Mouse (Mus musculus) liver, embryonic 13.5 days (tissue): ENCODE data around the gene Tor2a. TPM values are rescaled to one million over a fixed set of nuclear protein-coding genes. Genes with fewer than 3 reads are reported as not detected.
A peak's percentile ranks its signal among the peaks of the same experiment; 100 is the strongest.

Source experiments
- ATAC-seq: fragments of 200-750 bp; cut with Nextera tagmentation; 2 replicates; pipeline ENCODE4 v1.8.0; 2017; ENCODE audit warnings: low read depth, mild to moderate bottlenecking, moderate number of reproducible peaks, moderate library complexity
- DNase-seq: peaks from one replicate; pipeline ENCODE4 v3.0.0; 2022
- H3K27ac ChIP-seq: fragments of 300-500 bp; sonication (generic); 2 replicates; pipeline ENCODE4 v1.5.1; 2015; ENCODE audit warnings: moderate library complexity, mild to moderate bottlenecking, inconsistent platforms
- H3K27me3 ChIP-seq: fragments of 300-500 bp; sonication (generic); 2 replicates; pipeline ENCODE4 v1.6.1; 2015; ENCODE audit warnings: mild to moderate bottlenecking, inconsistent platforms
- H3K36me3 ChIP-seq: fragments of 300-500 bp; sonication (generic); 2 replicates; pipeline ENCODE4 v1.6.1; 2015; ENCODE audit warnings: mild to moderate bottlenecking, inconsistent platforms
- H3K4me1 ChIP-seq: fragments of 300-500 bp; sonication (generic); replicated peaks from 2 replicates; pipeline ENCODE4 v1.6.1; 2015; ENCODE audit warnings: inconsistent platforms
- H3K4me2 ChIP-seq: fragments of 300-500 bp; sonication (generic); 2 replicates; pipeline ENCODE4 v1.6.1; 2015; ENCODE audit warnings: inconsistent platforms, mild to moderate bottlenecking, moderate library complexity
- H3K4me3 ChIP-seq: fragments of 300-500 bp; sonication (generic); replicated peaks from 2 replicates; pipeline ENCODE4 v1.5.1; 2015; ENCODE audit warnings: mild to moderate bottlenecking, inconsistent platforms
- H3K9ac ChIP-seq: fragments of 300-500 bp; sonication (generic); 2 replicates; pipeline ENCODE4 v1.6.1; 2015; ENCODE audit warnings: mild to moderate bottlenecking, inconsistent platforms
- H3K9me3 ChIP-seq: fragments of 300-500 bp; sonication (generic); replicated peaks from 2 replicates; pipeline ENCODE4 v1.6.1; 2016; ENCODE audit warnings: inconsistent platforms
- WGBS: fragments of 180-500 bp; shearing (Covaris S2); methylation state at CpG from one replicate; pipeline ENCODE4 v1.1.7; 2015; ENCODE audit not compliant: insufficient replicate concordance; 5-methylcytosine and 5-hydroxymethylcytosine counted together
- polyA plus RNA-seq: library from polyadenylated mRNA; unstranded; fragments of >200 nt; fragmentation: Nextera tagmentation; extraction: Ambion mirVana; gene quantifications from 2 replicates; pipeline ENCODE4 v1.2.1, GENCODE M21; 2015

Tor2a gene
- polyA plus RNA-seq, 1 experiment from 2014 or later, result 30.1 TPM

DNA sequence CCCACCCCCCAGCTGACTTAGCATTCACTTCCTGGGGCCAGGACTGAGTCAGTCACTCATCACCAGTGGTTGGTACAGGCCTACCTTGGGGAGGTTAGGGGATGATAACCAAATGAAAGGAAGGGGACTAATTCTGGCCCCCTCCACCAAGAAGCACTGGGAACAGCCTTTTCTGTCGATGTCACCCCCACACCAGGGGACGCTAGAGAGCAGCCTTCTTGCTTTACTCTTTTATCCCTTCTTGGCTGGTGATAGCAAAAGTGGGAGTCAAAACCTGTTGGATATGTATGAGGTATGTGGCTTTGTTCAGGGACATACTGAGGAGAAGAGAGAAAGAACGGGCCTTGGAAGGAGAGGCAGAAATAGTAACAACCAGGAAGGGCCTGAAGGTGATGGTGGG, 6.3 kb downstream of the Tor2a start:
- no peaks in the 10 kb centered on the region for H3K9me3 ChIP-seq
- peaks cover 28% of the 10 kb centered on the region for H3K36me3 ChIP-seq
- ATAC-seq (no peak), DNase-seq (no peak)
- H3K4me1 ChIP-seq, result peaks cover 25% of the 10 kb centered on the region
- H3K27ac ChIP-seq, result no peak overlapping the region
- H3K4me3 ChIP-seq, result no peak overlapping the region
- H3K9ac ChIP-seq, result no peak overlapping the region
- 66% methylated on average over 3 of the region's 3 CpGs for WGBS
- no peak overlapping the region for H3K4me2 ChIP-seq
- no peaks in the 10 kb centered on the region for H3K27me3 ChIP-seq

DNA sequence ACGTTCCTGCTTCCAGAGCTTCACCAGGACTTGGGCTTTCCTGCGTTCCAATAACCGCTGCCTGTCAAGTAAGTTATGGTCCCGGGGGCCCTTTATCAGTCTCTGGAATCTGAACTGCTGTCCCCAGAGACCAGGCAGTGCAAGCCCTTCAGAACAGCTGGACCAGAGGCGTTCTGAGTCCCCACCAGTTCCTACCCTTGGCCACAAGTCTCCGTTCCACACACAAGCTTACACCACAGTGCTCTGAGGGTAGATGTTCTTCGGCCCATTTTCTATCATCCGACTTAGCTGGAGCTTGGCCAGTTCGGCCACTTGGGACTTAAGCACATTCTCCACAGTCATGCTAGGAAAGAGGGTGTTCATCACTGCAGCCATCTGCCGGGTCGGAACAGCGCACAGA, 10.2 kb downstream of the Tor2a start:
- H3K4me2 ChIP-seq, result no peak overlapping the region
- no peak overlapping the region for H3K9ac ChIP-seq
- 65% methylated on average over 12 of the region's 12 CpGs for WGBS
- ATAC-seq, result no peak
- no peak for DNase-seq
- no peaks in the 10 kb centered on the region for H3K9me3 ChIP-seq
- H3K4me1 ChIP-seq, result peaks cover 46% of the 10 kb centered on the region
- no peaks in the 10 kb centered on the region for H3K27me3 ChIP-seq
- peaks cover 5% of the 10 kb centered on the region for H3K36me3 ChIP-seq
- no peak overlapping the region for H3K4me3 ChIP-seq
- H3K27ac ChIP-seq, result no peak overlapping the region

DNA sequence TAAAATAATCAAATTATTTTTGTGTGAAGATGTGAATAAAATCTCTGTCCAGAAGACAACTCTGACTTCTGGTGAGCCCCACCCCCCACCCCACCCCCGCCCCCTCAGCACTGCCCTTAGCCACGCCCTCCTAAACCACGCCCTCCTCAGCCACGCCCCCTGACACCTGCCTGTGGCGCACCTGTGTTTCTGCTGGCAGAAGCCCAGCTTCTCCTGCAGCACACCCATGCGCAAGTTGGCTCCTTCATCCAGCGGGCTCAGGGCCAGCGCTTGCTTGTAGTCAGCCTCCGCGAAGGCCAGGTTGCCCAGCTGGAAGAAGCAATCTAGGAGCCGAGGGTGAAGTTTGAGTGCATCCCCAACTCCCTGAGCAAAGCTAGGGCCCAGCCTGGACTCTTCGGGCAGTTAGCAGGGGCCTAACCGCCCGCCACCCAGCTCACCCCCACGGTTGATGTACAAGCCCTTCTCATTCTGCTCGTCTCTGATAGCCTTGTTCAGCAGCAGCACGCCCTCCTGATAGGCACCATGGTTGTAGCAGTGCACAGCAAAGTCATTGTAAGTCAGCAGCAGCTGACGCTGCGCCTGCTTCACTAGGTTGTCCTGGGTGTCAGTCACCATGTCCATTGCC, 11.7 kb downstream of the Tor2a start:
- ATAC-seq (peak; percentile 85), DNase-seq (peak; percentile 52)
- Histone ChIP-seq H3K4me2 (peak overlapping the region; percentile 32), H3K9me3 (no peaks in the 10 kb centered on the region), H3K36me3 (no peaks in the 10 kb centered on the region), H3K27ac (peak overlapping the region; percentile 70), H3K27me3 (no peaks in the 10 kb centered on the region), H3K4me3 (no peak overlapping the region), H3K4me1 (peaks cover 52% of the 10 kb centered on the region), H3K9ac (no peak overlapping the region)
- WGBS, result 38% methylated on average over 19 of the region's 19 CpGs

DNA sequence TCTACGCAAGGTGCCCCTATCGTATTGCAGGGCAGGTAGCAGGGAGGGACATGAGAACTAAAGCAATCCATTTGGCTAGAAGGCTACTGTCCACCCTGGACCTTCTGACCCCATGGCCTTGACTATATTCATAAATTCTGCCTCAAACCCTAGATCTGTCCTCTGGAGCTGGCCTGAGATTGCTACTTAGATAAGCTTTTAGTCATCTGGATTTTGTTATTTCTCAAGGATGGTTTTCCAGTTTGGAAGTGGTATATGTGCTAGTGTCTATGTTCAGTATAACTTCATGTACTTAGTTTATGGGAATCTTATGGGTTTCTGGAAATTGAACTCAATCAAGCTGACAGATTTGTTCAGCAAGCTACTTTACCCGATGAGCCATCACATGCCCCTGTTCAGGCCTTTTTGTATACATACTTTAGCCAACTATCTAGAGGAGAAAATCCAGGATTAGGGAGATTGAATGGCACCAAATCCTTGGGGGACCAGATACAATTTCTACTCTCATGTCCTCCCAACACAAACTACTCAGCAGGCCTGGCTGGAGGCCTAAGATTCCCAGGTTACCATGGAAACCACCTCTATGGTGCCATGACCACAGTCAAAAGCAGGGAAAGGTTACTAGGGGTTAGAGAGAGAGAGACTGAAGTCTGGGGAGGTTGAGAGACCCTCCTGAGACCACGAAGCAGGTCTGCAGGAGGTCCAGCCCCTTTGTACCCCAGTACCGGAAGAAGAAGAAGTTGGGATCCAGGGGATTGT, 12.5 kb downstream of the Tor2a start:
- no peaks in the 10 kb centered on the region for H3K27me3 ChIP-seq
- H3K4me2 ChIP-seq, result peak overlapping the region; percentile 32; the same call in 1 of the 2 replicates
- no peaks in the 10 kb centered on the region for H3K36me3 ChIP-seq
- no peaks in the 10 kb centered on the region for H3K9me3 ChIP-seq
- 0 out of 2 replicates have a peak overlapping the region, but pooled peaks have one; percentile 70 for H3K27ac ChIP-seq
- DNase-seq, result no peak
- H3K4me3 ChIP-seq, result no peak overlapping the region
- no peak for ATAC-seq
- no peak overlapping the region for H3K9ac ChIP-seq
- 76% methylated on average over 5 of the region's 5 CpGs for WGBS
- peaks cover 52% of the 10 kb centered on the region for H3K4me1 ChIP-seq

DNA sequence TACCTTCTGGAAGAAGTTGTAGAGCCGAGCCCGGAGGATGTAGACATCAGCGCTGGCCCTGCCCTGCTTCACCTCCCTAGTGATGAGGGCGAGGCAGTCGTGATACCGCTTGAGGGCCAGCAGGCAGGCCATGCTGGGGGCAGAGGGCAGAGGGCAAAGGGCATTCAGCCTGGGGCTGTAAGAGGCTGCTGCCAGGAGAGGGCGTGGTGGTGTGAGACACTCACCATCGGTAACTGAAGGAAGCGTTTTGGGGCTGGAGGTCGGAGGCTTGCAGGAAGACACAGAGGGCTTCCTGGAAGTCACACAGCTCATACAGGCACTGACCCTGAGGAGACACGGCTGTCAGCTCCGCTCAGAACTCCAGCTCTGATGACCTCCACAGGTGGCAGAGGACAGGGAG, 14.9 kb downstream of the Tor2a start:
- H3K4me3 ChIP-seq, result no peak overlapping the region
- H3K36me3 ChIP-seq, result no peaks in the 10 kb centered on the region
- H3K9ac ChIP-seq, result no peak overlapping the region
- H3K27me3 ChIP-seq, result no peaks in the 10 kb centered on the region
- DNase-seq, result no peak
- no peaks in the 10 kb centered on the region for H3K9me3 ChIP-seq
- peaks cover 66% of the 10 kb centered on the region for H3K4me1 ChIP-seq
- WGBS, result 21% methylated on average over 12 of the region's 12 CpGs
- no peak overlapping the region for H3K4me2 ChIP-seq
- H3K27ac ChIP-seq, result no peak overlapping the region
- no peak for ATAC-seq

DNA sequence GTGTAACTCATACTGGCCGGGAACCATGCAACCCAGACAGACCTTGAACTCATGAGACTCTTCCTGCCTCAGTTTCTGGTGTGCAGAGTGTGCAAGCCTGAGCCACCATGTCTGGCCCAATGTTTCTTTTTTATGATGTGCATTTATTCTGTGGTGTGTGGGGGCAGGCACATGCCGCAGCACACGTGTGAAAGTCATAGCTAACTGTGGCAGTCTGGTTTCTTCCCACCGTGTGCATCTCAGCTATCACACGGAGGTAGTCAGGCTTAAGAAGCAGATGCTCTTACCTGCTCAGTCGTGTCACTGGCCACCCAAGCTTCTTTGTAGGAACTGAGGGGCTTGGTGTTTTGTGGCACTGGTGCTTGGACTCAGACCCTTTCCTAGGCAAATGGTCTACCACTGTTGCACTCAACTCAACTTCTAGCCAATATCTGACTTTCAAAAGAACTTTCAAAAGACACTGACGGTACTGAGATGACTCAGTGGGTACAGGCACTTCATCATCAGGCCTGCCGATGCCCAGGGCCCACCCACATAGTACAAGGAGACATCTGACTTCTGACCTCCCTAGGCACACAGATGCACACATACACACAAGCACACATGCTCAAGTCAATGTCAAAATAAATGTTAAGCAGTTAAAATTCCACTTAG, 15.7 kb downstream of the Tor2a start:
- Histone ChIP-seq H3K27ac (no peak overlapping the region), H3K9ac (no peak overlapping the region), H3K27me3 (no peaks in the 10 kb centered on the region), H3K4me1 (peaks cover 57% of the 10 kb centered on the region), H3K4me3 (no peak overlapping the region), H3K36me3 (no peaks in the 10 kb centered on the region), H3K9me3 (no peaks in the 10 kb centered on the region), H3K4me2 (no peak overlapping the region)
- no peak for DNase-seq
- no peak for ATAC-seq
- 70% methylated on average over 8 of the region's 8 CpGs for WGBS

DNA sequence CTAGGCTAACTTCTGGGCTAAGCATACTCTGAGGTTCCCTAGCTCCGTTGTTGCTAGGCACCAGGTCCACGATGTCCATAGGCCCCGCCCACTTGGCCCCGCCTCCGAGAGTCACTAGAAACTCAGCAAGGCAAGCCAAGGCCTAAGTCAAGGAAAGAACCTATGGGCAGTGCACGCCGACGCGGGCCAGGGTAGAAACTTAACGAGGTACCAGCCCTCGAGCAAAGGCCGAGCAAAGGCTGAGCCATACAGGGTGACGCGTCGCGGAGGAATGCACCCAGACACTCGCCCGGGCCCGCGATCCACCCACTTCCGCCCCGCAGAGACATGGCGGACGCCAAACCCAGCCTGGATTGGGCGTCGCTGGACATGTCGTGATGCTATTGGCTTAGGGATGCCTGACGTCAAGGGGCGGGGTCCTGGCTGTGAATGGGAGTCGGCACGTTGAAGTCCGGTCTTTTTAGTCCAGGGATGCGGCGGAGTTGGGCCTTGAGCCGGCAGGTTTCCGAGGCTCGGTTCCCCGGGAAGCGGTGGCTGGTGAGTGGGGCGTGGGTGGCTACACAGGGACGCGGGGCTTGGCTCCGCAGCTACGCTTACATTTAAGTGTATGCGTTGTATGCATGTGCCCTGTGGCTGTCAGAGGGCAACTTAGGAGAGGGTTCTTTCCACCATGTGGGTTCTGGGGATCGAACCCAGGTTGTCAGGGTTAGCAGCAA, 18.5 kb downstream of the Tor2a start, which contains the start of the genes Ttc16 and Ptrh1:
Ttc16 (minus strand) TSS at position 275 of the 716 bp plus-strand sequence.
Ptrh1 (plus strand) TSS at position 428 of the 716 bp plus-strand sequence.
- no peak within 1 kb of the TSS; the same call in 1 of the 2 replicates for H3K27ac ChIP-seq
- DNase-seq (peak; percentile 95), ATAC-seq (peak; percentile 95)
- H3K9ac ChIP-seq, result peak within 1 kb of the TSS; percentile 63
- peak within 1 kb of the TSS; percentile 64 for H3K4me3 ChIP-seq
- H3K36me3 ChIP-seq, result no peaks in the 10 kb centered on the region
- H3K4me2 ChIP-seq, result peak within 1 kb of the TSS; percentile 91
- H3K4me1 ChIP-seq, result peaks cover 38% of the 10 kb centered on the region
- H3K9me3 ChIP-seq, result no peaks in the 10 kb centered on the region
- WGBS, result under 1% methylated on average over 46 of the region's 46 CpGs
- H3K27me3 ChIP-seq, result no peaks in the 10 kb centered on the region

DNA sequence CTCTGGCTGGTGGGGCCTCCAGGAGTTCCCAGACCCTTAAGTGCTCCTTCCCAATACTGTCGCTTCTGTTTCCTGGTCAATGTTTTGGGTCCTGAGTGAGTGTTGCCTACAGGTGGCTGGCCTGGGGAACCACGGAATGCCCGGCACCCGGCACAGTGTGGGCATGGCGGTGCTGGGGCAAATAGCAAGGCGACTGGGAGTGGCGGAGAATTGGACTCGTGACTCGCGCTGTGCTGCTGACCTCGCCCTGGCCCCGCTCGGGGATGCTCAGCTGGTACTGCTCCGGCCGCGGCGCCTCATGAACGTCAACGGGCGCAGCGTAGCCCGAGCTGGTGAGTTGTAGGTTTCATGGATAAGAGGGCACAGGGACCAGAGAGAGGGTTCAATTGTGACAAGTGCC, 19.2 kb downstream of the Tor2a start:
- DNase-seq (no peak), ATAC-seq (no peak)
- 33% methylated on average over 22 of the region's 22 CpGs for WGBS
- H3K4me3 ChIP-seq, result peak overlapping the region; percentile 64
- no peaks in the 10 kb centered on the region for H3K9me3 ChIP-seq
- no peak overlapping the region for H3K27ac ChIP-seq
- peak overlapping the region; percentile 91 for H3K4me2 ChIP-seq
- no peaks in the 10 kb centered on the region for H3K36me3 ChIP-seq
- no peaks in the 10 kb centered on the region for H3K27me3 ChIP-seq
- peak overlapping the region; percentile 63 for H3K9ac ChIP-seq
- peaks cover 34% of the 10 kb centered on the region for H3K4me1 ChIP-seq

DNA sequence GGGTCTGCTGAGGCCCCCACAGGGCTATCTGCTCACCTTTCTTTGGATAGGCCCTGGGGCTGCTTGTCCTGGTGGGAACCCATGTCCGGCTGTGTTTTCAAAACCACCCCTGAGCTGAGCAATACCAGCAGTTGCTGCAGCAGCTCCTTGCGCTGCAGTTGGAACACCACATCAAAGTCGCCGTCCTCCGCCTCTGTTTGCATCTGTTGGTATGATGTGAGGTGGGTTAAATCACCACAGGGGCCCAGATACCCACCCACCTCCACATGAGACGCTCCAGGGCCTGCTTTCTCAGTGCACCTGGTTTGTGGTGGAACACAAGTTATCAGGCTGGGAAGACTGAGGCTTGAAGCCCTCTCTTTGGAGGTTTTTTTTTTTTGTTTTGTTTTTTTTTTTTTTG, 21.0 kb downstream of the Tor2a start:
- Histone ChIP-seq H3K36me3 (no peaks in the 10 kb centered on the region), H3K9me3 (no peaks in the 10 kb centered on the region), H3K4me1 (peaks cover 18% of the 10 kb centered on the region), H3K4me3 (no peak overlapping the region), H3K27me3 (no peaks in the 10 kb centered on the region), H3K9ac (no peak overlapping the region), H3K27ac (no peak overlapping the region), H3K4me2 (no peak overlapping the region)
- no peak for DNase-seq
- ATAC-seq, result no peak
- WGBS, result 85% methylated on average over 6 of the region's 6 CpGs

DNA sequence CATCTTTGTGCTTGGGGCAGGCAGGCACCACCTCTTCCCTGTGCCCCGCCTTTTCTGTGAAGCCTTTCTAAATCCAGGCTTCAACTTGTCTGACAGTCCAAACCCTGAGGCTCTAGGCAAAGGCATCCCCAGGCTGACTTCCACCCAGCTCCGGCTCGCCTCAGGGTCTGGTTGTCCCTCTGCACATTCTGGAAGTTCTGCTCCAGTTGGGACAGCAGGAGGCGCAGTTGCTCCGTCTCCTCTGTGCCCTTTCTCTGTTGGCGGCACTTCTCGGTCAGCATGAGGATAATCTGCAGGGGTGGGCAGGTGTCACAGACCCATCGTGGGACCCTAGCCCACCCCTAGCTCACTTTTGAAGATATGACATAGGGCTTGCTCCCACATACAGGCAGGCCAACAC, 22.1 kb downstream of the Tor2a start:
- peaks cover 18% of the 10 kb centered on the region for H3K4me1 ChIP-seq
- 31% methylated on average over 8 of the region's 8 CpGs for WGBS
- H3K4me3 ChIP-seq, result no peak overlapping the region
- no peaks in the 10 kb centered on the region for H3K27me3 ChIP-seq
- no peak overlapping the region for H3K9ac ChIP-seq
- no peak for ATAC-seq
- H3K4me2 ChIP-seq, result no peak overlapping the region
- no peaks in the 10 kb centered on the region for H3K9me3 ChIP-seq
- H3K36me3 ChIP-seq, result no peaks in the 10 kb centered on the region
- H3K27ac ChIP-seq, result no peak overlapping the region
- DNase-seq, result peak; percentile 20

DNA sequence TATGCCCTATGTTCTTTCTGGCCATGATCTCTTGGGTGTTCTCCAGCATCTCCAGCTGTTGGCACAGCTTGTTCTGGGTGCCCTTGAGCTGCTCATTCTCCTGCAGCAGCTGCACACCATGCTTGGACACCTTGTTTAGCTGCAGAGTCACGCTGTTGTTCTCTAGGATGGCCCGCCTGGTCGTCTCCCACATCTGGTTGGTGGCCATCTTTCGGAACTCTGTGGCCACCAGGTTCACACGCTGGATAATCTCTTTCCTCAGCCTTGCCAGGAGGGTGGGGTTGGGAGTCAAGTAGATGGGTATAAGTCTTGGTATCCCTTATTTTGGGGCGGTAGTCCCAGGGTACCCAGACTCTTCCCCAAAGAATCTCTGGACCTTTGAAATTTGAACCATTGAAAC, 22.7 kb downstream of the Tor2a start:
- Histone ChIP-seq H3K36me3 (no peaks in the 10 kb centered on the region), H3K4me2 (no peak overlapping the region), H3K4me3 (no peak overlapping the region), H3K4me1 (peaks cover 18% of the 10 kb centered on the region), H3K27me3 (no peaks in the 10 kb centered on the region), H3K9ac (no peak overlapping the region), H3K9me3 (no peaks in the 10 kb centered on the region), H3K27ac (no peak overlapping the region)
- 78% methylated on average over 6 of the region's 6 CpGs for WGBS
- ATAC-seq, result no peak
- no peak for DNase-seq
